Mouse (Mus musculus) cerebellum, adult 2 months (tissue): ENCODE measurements at regions not wholly inside any gene's neighbourhood (a gene's known extent, or its start where the extent isn't known, plus 50 kb on each side); places are given as distances from the start of the nearest gene placed in this dataset.

Experiments used
- CTCF ChIP-seq: fragments of 200-500 bp; IDR thresholded peaks from 2 replicates; pipeline ENCODE4 v1.5.1; 2011; ENCODE audit warnings: low read depth, mild to moderate bottlenecking, control low read depth, low read length, moderate library complexity, borderline replicate concordance; ENCODE audit not compliant: insufficient read depth
- POLR2A ChIP-seq: fragments of 200-500 bp; IDR thresholded peaks from 2 replicates; pipeline ENCODE4 v1.6.1; 2011; ENCODE audit warnings: low read length, control low read depth, borderline replicate concordance; ENCODE audit not compliant: insufficient read depth

GRCm38 (mm10) chr9:72217296-72218028 lies 57.2 kb upstream of the Zfp280d start:
- TF ChIP-seq POLR2A (no peak), CTCF (no peak)
